ENCODE assay signal across 16 mouse cellular contexts in genomic region chr14:40953381-40953780, GRCm38 (mm10). TPM values are rescaled to one million over a fixed set of nuclear protein-coding genes. Genes with fewer than 3 reads are reported as not detected.
A peak's percentile ranks its signal among the peaks of the same experiment; 100 is the strongest.
DNase-seq lines count a peak whose midpoint lies in the region; ATAC-seq and TF ChIP-seq lines count a peak whose summit lies in the region.
"Had no signal": no experiment of that assay in that cellular context is flagged by ENCODE, and none has a peak within 500 bp of the region (broad histone marks: within the 10 kb centered on the region; RNA-seq: fewer than 3 reads in every experiment).

No protein-coding gene starts in this region.

- H3K4me2 ChIP-seq in liver, embryonic 15.5 days: no peak overlapping the region
- H3K4me2 ChIP-seq in liver, postnatal 0 days (ENCODE audit: low read depth, low read length): no peak overlapping the region
- H3K4me2 ChIP-seq in CH12.LX (ENCODE audit: insufficient read depth, low read depth, poor library complexity, severe bottlenecking): peak overlapping the region; percentile 79
- H3K4me2 ChIP-seq in forebrain, embryonic 14.5 days (ENCODE audit: low read length): no peak overlapping the region
- H3K4me2 ChIP-seq: heart, embryonic 12.5 days; intestine, embryonic 15.5 days; midbrain, embryonic 15.5 days had no signal

- in situ Hi-C loops in CH12.LX (cut with MboI; ENCODE audit: low pct_ligation_motif_present, low pct_unique_long_range_greater_than_20kb, low sequenced_read_pairs): no loop called here

- no peak for TF ChIP-seq CTCF in liver, postnatal 0 days (IDR thresholded peaks at IDR 0.05; ENCODE audit: low read depth)
- no peak for TF ChIP-seq CTCF in CH12.LX (conservative IDR thresholded peaks at IDR 0.05 in 1 of 2, IDR thresholded peaks at IDR 0.05 in 1 of 2; ENCODE audit: low read depth in 2 of 2, low read length in 2 of 2)

- peaks cover 45% of the 10 kb centered on the region for H3K79me2 ChIP-seq in CH12.LX (replicated peaks; ENCODE audit: control insufficient read depth, extremely low read depth, insufficient read depth, poor library complexity, severe bottlenecking)

- no peak for TF ChIP-seq EP300 in liver, postnatal 0 days (IDR thresholded peaks at IDR 0.05; ENCODE audit: low read depth)
- TF ChIP-seq EP300 in CH12.LX (IDR thresholded peaks at IDR 0.05; ENCODE audit: low read length): peak; percentile 50

- peak; percentile 4; the same call in 1 of the 2 replicates for ATAC-seq in frontal cortex, adult (ENCODE audit: low TSS enrichment)
- ATAC-seq in liver, embryonic 15.5 days (ENCODE audit: insufficient read depth): no peak
- ATAC-seq in liver, postnatal 0 days: no peak
- no peak for ATAC-seq in forebrain, embryonic 14.5 days
- ATAC-seq: intestine, embryonic 15.5 days; midbrain, embryonic 15.5 days had no signal

- TF ChIP-seq POLR2A in CH12.LX (IDR thresholded peaks at IDR 0.05; ENCODE audit: low read depth, low read length): no peak

- H3K36me3 ChIP-seq in liver, embryonic 15.5 days (replicated peaks): no peaks in the 10 kb centered on the region
- no peaks in the 10 kb centered on the region; the same call in none of the 2 replicates for H3K36me3 ChIP-seq in liver, postnatal 0 days (replicated peaks; ENCODE audit: insufficient read depth, low read length)
- H3K36me3 ChIP-seq in CH12.LX (replicated peaks in 1 of 2; ENCODE audit: control insufficient read depth in 1 of 2, insufficient read depth in 1 of 2, low read length in 1 of 2): peaks cover 0 to 2% of the 10 kb centered on the region in 2 experiments
- H3K36me3 ChIP-seq in forebrain, embryonic 14.5 days (ENCODE audit: control insufficient read depth, insufficient read depth, low read length): no peaks in the 10 kb centered on the region
- H3K36me3 ChIP-seq: heart, embryonic 12.5 days; intestine, embryonic 15.5 days; midbrain, embryonic 15.5 days had no signal

- dilution Hi-C loops in CH12.LX (cut with MboI; ENCODE audit: extremely low pct_ligation_motif_present, extremely low pct_unique_long_range_greater_than_20kb, low sequenced_read_pairs): no loop called here

- no peak overlapping the region for H3K4me3 ChIP-seq in liver, embryonic 15.5 days (replicated peaks)
- H3K4me3 ChIP-seq in liver, postnatal 0 days (ENCODE audit: low read depth, low read length): no peak overlapping the region
- H3K4me3 ChIP-seq in CH12.LX (replicated peaks in 1 of 3; ENCODE audit: low read depth in 2 of 3, low read length in 2 of 3, poor library complexity in 1 of 3): no peak overlapping the region
- no peak overlapping the region for H3K4me3 ChIP-seq in forebrain, embryonic 14.5 days (ENCODE audit: low read depth, low read length)
- H3K4me3 ChIP-seq: heart, embryonic 12.5 days; intestine, embryonic 15.5 days; midbrain, embryonic 15.5 days had no signal

- TF ChIP-seq RAD21 in CH12.LX (IDR thresholded peaks at IDR 0.05; ENCODE audit: low read depth, low read length): no peak

- H3K27me3 ChIP-seq in liver, embryonic 15.5 days: no peaks in the 10 kb centered on the region
- no peaks in the 10 kb centered on the region for H3K27me3 ChIP-seq in liver, postnatal 0 days (ENCODE audit: insufficient read depth, low read length)
- no peaks in the 10 kb centered on the region for H3K27me3 ChIP-seq in CH12.LX (replicated peaks)
- H3K27me3 ChIP-seq in forebrain, embryonic 14.5 days (replicated peaks; ENCODE audit: control insufficient read depth, insufficient read depth, low read length): no peaks in the 10 kb centered on the region
- H3K27me3 ChIP-seq: heart, embryonic 12.5 days; intestine, embryonic 15.5 days; midbrain, embryonic 15.5 days had no signal

- peaks cover 94% of the 10 kb centered on the region for H3K4me1 ChIP-seq in liver, embryonic 15.5 days (replicated peaks)
- peaks cover 85% of the 10 kb centered on the region for H3K4me1 ChIP-seq in liver, postnatal 0 days (ENCODE audit: insufficient read depth)
- H3K4me1 ChIP-seq in CH12.LX (ENCODE audit: control insufficient read depth in 1 of 2, insufficient read depth in 2 of 2): peaks cover 45 to 97% of the 10 kb centered on the region in 2 experiments
- H3K4me1 ChIP-seq in forebrain, embryonic 14.5 days (ENCODE audit: control insufficient read depth, insufficient read depth, low read length): peaks cover 67% of the 10 kb centered on the region

- no peak for DNase-seq in frontal cortex, postnatal 14 days (ENCODE audit: low spot score in 2 of 2)
- DNase-seq in liver, postnatal 0 days: no peak
- DNase-seq in CH12.LX (ENCODE audit: extremely low read depth) (no peak), adipocyte (ENCODE audit: low spot score) (no peak)
- DNase-seq in forebrain, embryonic 14.5 days (ENCODE audit: low spot score): no peak
- DNase-seq in lung, postnatal 25 days (ENCODE audit: low spot score): no peak
- DNase-seq: cerebellum, adult 11 months; kidney, postnatal 14 days; lung, adult 18-20 months; thymus, postnatal 14 days had no signal

- 79% methylated on average over 5 of the region's 5 CpGs for WGBS in liver, embryonic 15.5 days (ENCODE audit: insufficient replicate concordance)
- WGBS in liver, postnatal 0 days (ENCODE audit: insufficient replicate concordance): 76% methylated on average over 5 of the region's 5 CpGs
- WGBS in forebrain, embryonic 14.5 days: 74% methylated on average over 5 of the region's 5 CpGs

- H3K27ac ChIP-seq in liver, embryonic 15.5 days (replicated peaks): no peak overlapping the region
- no peak overlapping the region for H3K27ac ChIP-seq in liver, postnatal 0 days (ENCODE audit: low read depth)
- H3K27ac ChIP-seq in CH12.LX (ENCODE audit: insufficient read depth, low read depth): peak overlapping the region; percentile 69
- H3K27ac ChIP-seq in forebrain, embryonic 14.5 days (ENCODE audit: low read depth, low read length): peak overlapping the region; percentile 35; the same call in 1 of the 2 replicates
- H3K27ac ChIP-seq: intestine, embryonic 15.5 days; midbrain, embryonic 15.5 days; stomach, postnatal 0 days had no signal

- no peaks in the 10 kb centered on the region for H3K9me3 ChIP-seq in liver, embryonic 15.5 days (replicated peaks)
- no peaks in the 10 kb centered on the region for H3K9me3 ChIP-seq in liver, postnatal 0 days (ENCODE audit: low read length)
- no peaks in the 10 kb centered on the region for H3K9me3 ChIP-seq in CH12.LX (replicated peaks; ENCODE audit: low read length)
- H3K9me3 ChIP-seq in forebrain, embryonic 14.5 days (replicated peaks; ENCODE audit: control insufficient read depth, low read length): no peaks in the 10 kb centered on the region
- H3K9me3 ChIP-seq: heart, embryonic 12.5 days; intestine, embryonic 15.5 days; midbrain, embryonic 15.5 days had no signal

- 0 out of 2 replicates have a peak overlapping the region, but pooled peaks have one; percentile 10 for H3K9ac ChIP-seq in liver, embryonic 15.5 days
- H3K9ac ChIP-seq in liver, postnatal 0 days (replicated peaks): no peak overlapping the region
- no peak overlapping the region for H3K9ac ChIP-seq in CH12.LX (ENCODE audit: insufficient read depth, low read depth)
- H3K9ac ChIP-seq in forebrain, embryonic 14.5 days (ENCODE audit: low read length): no peak overlapping the region
- H3K9ac ChIP-seq: heart, embryonic 12.5 days; intestine, embryonic 15.5 days; midbrain, embryonic 15.5 days had no signal

TF ChIP-seq in CH12.LX, 34 proteins besides CTCF, POLR2A, EP300 and RAD21:
- peak; percentile 80; the same call in 1 of the 2 replicates for TF ChIP-seq MEF2A (IDR thresholded peaks at IDR 0.05; ENCODE audit: borderline replicate concordance, low read depth, low read length)
- TF ChIP-seq MAZ (IDR thresholded peaks at IDR 0.05; ENCODE audit: low read depth, low read length): peak; percentile 25; the same call in 1 of the 2 replicates
- TF ChIP-seq ZKSCAN1 (IDR thresholded peaks at IDR 0.05; ENCODE audit: borderline replicate concordance, low read depth, low read length): no peak
- TF ChIP-seq MYC (IDR thresholded peaks at IDR 0.05; ENCODE audit: low read depth, low read length): no peak
- TF ChIP-seq SIN3A (IDR thresholded peaks at IDR 0.05; ENCODE audit: low read length): peak; percentile 57; the same call in 1 of the 2 replicates
- no peak for TF ChIP-seq ZC3H11A (IDR thresholded peaks at IDR 0.05; ENCODE audit: low read depth, low read length)
- TF ChIP-seq TCF12 (IDR thresholded peaks at IDR 0.05; ENCODE audit: low read depth, low read length): peak; percentile 85
- 0 out of 2 replicates have a peak, but pooled peaks have one; percentile 7 for TF ChIP-seq RCOR1 (conservative IDR thresholded peaks at IDR 0.05; ENCODE audit: low read depth, low read length)
- TF ChIP-seq BHLHE40 (IDR thresholded peaks at IDR 0.05; ENCODE audit: low read depth, low read length): peak; percentile 27; the same call in 1 of the 2 replicates
- no peak for TF ChIP-seq USF1 (IDR thresholded peaks at IDR 0.05; ENCODE audit: low read depth, low read length)
- 0 out of 2 replicates have a peak, but pooled peaks have one; percentile 5 for TF ChIP-seq IRF4 (IDR thresholded peaks at IDR 0.05; ENCODE audit: low read depth, low read length)
- TF ChIP-seq JUND (conservative IDR thresholded peaks at IDR 0.05; ENCODE audit: low read depth, low read length): no peak
- no peak for TF ChIP-seq CHD1 (IDR thresholded peaks at IDR 0.05; ENCODE audit: low read depth, low read length)
- no peak for TF ChIP-seq NELFE (IDR thresholded peaks at IDR 0.05; ENCODE audit: low read depth, low read length)
- TF ChIP-seq ETS1 (conservative IDR thresholded peaks at IDR 0.05; ENCODE audit: low read depth, low read length): peak; percentile 74
- no peak for TF ChIP-seq NRF1 (IDR thresholded peaks at IDR 0.05; ENCODE audit: low read depth, low read length)
- TF ChIP-seq PAX5 (IDR thresholded peaks at IDR 0.05; ENCODE audit: low read length): no peak

RNA-seq across cellular contexts. Expression of gene Tspan14, which starts 13.2 kb away (rescaled TPM):
- polyA plus RNA-seq in liver, embryonic 15.5 days (2015; fragmentation: Nextera tagmentation; extraction: Ambion mirVana): 28.8 and 34.6 TPM in 2 replicates
- 22.0 and 24.9 TPM in 2 replicates for polyA plus RNA-seq in liver, postnatal 0 days (2015; fragmentation: Nextera tagmentation; extraction: Ambion mirVana)
- total RNA-seq in CH12.LX (2012; rRNA removed) (14.9 and 16.1 TPM in 2 replicates), CH12.LX (2014; rRNA removed) (10.6 and 11.6 TPM in 2 replicates)
- 17.8 and 19.1 TPM in 2 replicates for polyA plus RNA-seq in CH12.LX (2012; ENCODE audit: insufficient read length, low read depth)
- polyA plus RNA-seq in forebrain, embryonic 14.5 days (2014; fragmentation: Nextera tagmentation; extraction: Ambion mirVana): 101 and 105 TPM in 2 replicates

Comparison
In these comparisons a context has a peak if more than half of its experiments do, and no peak if none do; other contexts are left out.
1. H3K27ac ChIP-seq: peak in CH12.LX (single experiment) and forebrain, embryonic 14.5 days (single experiment); none in liver, embryonic 15.5 days (single experiment) and liver, postnatal 0 days (single experiment).